Mouse (Mus musculus) heart, postnatal 0 days (tissue): ENCODE measurements around the gene Camta1. TPM values are rescaled to one million over a fixed set of nuclear protein-coding genes. Genes with fewer than 3 reads are reported as not detected.

ENCODE experiments used
- ATAC-seq: fragments of 200-750 bp; cut with Nextera tagmentation; 2 replicates; pipeline ENCODE4 v1.8.0; 2017; ENCODE audit warnings: low read depth, moderate number of reproducible peaks, moderate library complexity; ENCODE audit not compliant: insufficient read depth
- DNase-seq: peaks from one replicate; pipeline ENCODE4 v3.0.0-alpha.2; 2016; ENCODE audit warnings: low spot score
- H3K27ac ChIP-seq: fragments of 300-500 bp; sonication (generic); 2 replicates; pipeline ENCODE4 v1.5.1; 2014; ENCODE audit warnings: low read depth, mild to moderate bottlenecking
- H3K27me3 ChIP-seq: fragments of 300-500 bp; sonication (generic); 2 replicates; pipeline ENCODE4 v1.6.1; 2014; ENCODE audit warnings: low read length, mixed read lengths; ENCODE audit not compliant: control insufficient read depth, insufficient read depth
- H3K36me3 ChIP-seq: fragments of 300-500 bp; sonication (generic); replicated peaks from 2 replicates; pipeline ENCODE4 v1.6.1; 2014; ENCODE audit warnings: low read length, mixed read lengths; ENCODE audit not compliant: control insufficient read depth, insufficient read depth
- H3K4me1 ChIP-seq: fragments of 300-500 bp; sonication (generic); 2 replicates; pipeline ENCODE4 v1.6.1; 2014; ENCODE audit warnings: antibody characterized with exemption; ENCODE audit not compliant: control insufficient read depth, insufficient read depth
- H3K4me2 ChIP-seq: fragments of 300-500 bp; sonication (generic); 2 replicates; pipeline ENCODE4 v1.6.1; 2014; ENCODE audit warnings: low read depth, mild to moderate bottlenecking, low read length, moderate library complexity
- H3K4me3 ChIP-seq: fragments of 300-500 bp; sonication (generic); 2 replicates; pipeline ENCODE4 v1.5.1; 2014; ENCODE audit warnings: low read depth, low read length
- H3K9ac ChIP-seq: fragments of 300-500 bp; sonication (generic); replicated peaks from 2 replicates; pipeline ENCODE4 v1.6.1; 2014; ENCODE audit warnings: low read depth, low read length, mixed read lengths
- H3K9me3 ChIP-seq: fragments of 300-500 bp; sonication (generic); replicated peaks from 2 replicates; pipeline ENCODE4 v1.6.1; 2016; ENCODE audit warnings: low read length; ENCODE audit not compliant: control insufficient read depth
- CTCF ChIP-seq: IDR thresholded peaks from 2 replicates; pipeline ENCODE4 v1.5.1; 2016; ENCODE audit warnings: antibody characterized with exemption, control low read depth, low read depth
- EP300 ChIP-seq: IDR thresholded peaks from 2 replicates; pipeline ENCODE4 v1.6.1; 2016; ENCODE audit warnings: antibody characterized with exemption, low read depth
- WGBS: fragments of 180-500 bp; shearing (Covaris S2); extraction: QIAGEN DNeasy Blood & Tissue Kit; methylation state at CpG from one replicate; pipeline ENCODE4 v1.1.7; 2014; 5-methylcytosine and 5-hydroxymethylcytosine counted together
- polyA plus RNA-seq: library from polyadenylated mRNA; unstranded; fragments of >200 nt; fragmentation: Nextera tagmentation; extraction: Ambion mirVana; gene quantifications from 2 replicates; pipeline ENCODE4 v1.2.1, GENCODE M21; 2015
- total RNA-seq: library from RNA; depleted of rRNA; stranded (reverse); fragments of >200 nt; gene quantifications from 2 replicates; pipeline ENCODE4 v1.2.3, GENCODE M21; 2014; ENCODE audit warnings: low replicate concordance

The Camta1 gene
- total and polyA plus RNA-seq, 2 experiments from 2014 or later: 72.7 to 240 TPM

- Histone ChIP-seq H3K4me3 (no peak overlapping the region), H3K9ac (no peak overlapping the region), H3K9me3 (no peaks in the 10 kb centered on the region), H3K36me3 (no peaks in the 10 kb centered on the region), H3K27ac (no peak overlapping the region), H3K4me1 (peaks cover 9% of the 10 kb centered on the region; the same call in 1 of the 2 replicates), H3K4me2 (no peak overlapping the region), H3K27me3 (peaks cover 5% of the 10 kb centered on the region; the same call in 1 of the 2 replicates)
- ATAC-seq: no peak
- 65% methylated on average over 6 of the region's 6 CpGs for WGBS
- TF ChIP-seq EP300: no peak
- TF ChIP-seq CTCF: no peak
- no peak for DNase-seq
These were observed 229.4 kb downstream of the Camta1 start for GRCm38 (mm10) chr4:151632321-151632720.

- Histone ChIP-seq H3K27me3 (0 out of 2 replicates have a peak, but pooled peaks cover 5% of the 10 kb centered on the region), H3K9me3 (no peaks in the 10 kb centered on the region), H3K27ac (no peak overlapping the region), H3K9ac (no peak overlapping the region), H3K36me3 (no peaks in the 10 kb centered on the region), H3K4me1 (peaks cover 7% of the 10 kb centered on the region; the same call in 1 of the 2 replicates), H3K4me3 (no peak overlapping the region), H3K4me2 (no peak overlapping the region)
- ATAC-seq (no peak), DNase-seq (no peak)
- WGBS: 67% methylated on average over 10 of the region's 10 CpGs
- TF ChIP-seq EP300 (no peak), CTCF (no peak)
These were observed 231.0 kb downstream of the Camta1 start for GRCm38 (mm10) chr4:151630664-151631063.

GRCm38 (mm10) chr4:151630231-151630630 is 231.4 kb downstream of the Camta1 start:
- ATAC-seq (no peak), DNase-seq (no peak)
- TF ChIP-seq CTCF (no peak), EP300 (no peak)

GRCm38 (mm10) chr4:151619541-151620016 is 242.1 kb downstream of the Camta1 start:
- ATAC-seq (peak; percentile 71), DNase-seq (no peak)
- no peak overlapping the region for H3K4me2 ChIP-seq
- TF ChIP-seq EP300 (no peak), CTCF (no peak)
- 0 out of 2 replicates have a peak, but pooled peaks cover 9% of the 10 kb centered on the region for H3K4me1 ChIP-seq
- 0 out of 2 replicates have a peak, but pooled peaks cover 6% of the 10 kb centered on the region for H3K9me3 ChIP-seq
- H3K9ac ChIP-seq: no peak overlapping the region
- WGBS: 59% methylated on average over 14 of the region's 14 CpGs
- no peaks in the 10 kb centered on the region for H3K27me3 ChIP-seq
- no peaks in the 10 kb centered on the region for H3K36me3 ChIP-seq
- H3K4me3 ChIP-seq: no peak overlapping the region
- no peak overlapping the region for H3K27ac ChIP-seq

More at GRCm38 (mm10) chr4:151630231-151630630, 231.4 kb downstream of the Camta1 start:
- Histone ChIP-seq H3K27me3 (0 out of 2 replicates have a peak, but pooled peaks cover under 1% of the 10 kb centered on the region), H3K4me2 (no peak overlapping the region), H3K9me3 (no peaks in the 10 kb centered on the region), H3K36me3 (no peaks in the 10 kb centered on the region), H3K4me1 (peaks cover 6% of the 10 kb centered on the region; the same call in 1 of the 2 replicates), H3K4me3 (no peak overlapping the region), H3K9ac (no peak overlapping the region), H3K27ac (no peak overlapping the region)
- WGBS: 58% methylated on average over 3 of the region's 3 CpGs

GRCm38 (mm10) chr4:151618420-151619310 is 243.0 kb downstream of the Camta1 start:
- no peaks in the 10 kb centered on the region for H3K27me3 ChIP-seq
- H3K4me1 ChIP-seq: 0 out of 2 replicates have a peak, but pooled peaks cover 9% of the 10 kb centered on the region
- no peak for TF ChIP-seq EP300
- no peak for TF ChIP-seq CTCF
- no peak overlapping the region for H3K4me3 ChIP-seq
- 45% methylated on average over 21 of the region's 21 CpGs for whole genome bisulfite sequencing
- H3K27ac ChIP-seq: no peak overlapping the region
- H3K9ac ChIP-seq: no peak overlapping the region
- H3K36me3 ChIP-seq: no peaks in the 10 kb centered on the region
- no peak overlapping the region for H3K4me2 ChIP-seq
- no peak for DNase-seq
- H3K9me3 ChIP-seq: 0 out of 2 replicates have a peak, but pooled peaks cover 6% of the 10 kb centered on the region
- ATAC-seq: no peak
